In the genomic region with DNA sequence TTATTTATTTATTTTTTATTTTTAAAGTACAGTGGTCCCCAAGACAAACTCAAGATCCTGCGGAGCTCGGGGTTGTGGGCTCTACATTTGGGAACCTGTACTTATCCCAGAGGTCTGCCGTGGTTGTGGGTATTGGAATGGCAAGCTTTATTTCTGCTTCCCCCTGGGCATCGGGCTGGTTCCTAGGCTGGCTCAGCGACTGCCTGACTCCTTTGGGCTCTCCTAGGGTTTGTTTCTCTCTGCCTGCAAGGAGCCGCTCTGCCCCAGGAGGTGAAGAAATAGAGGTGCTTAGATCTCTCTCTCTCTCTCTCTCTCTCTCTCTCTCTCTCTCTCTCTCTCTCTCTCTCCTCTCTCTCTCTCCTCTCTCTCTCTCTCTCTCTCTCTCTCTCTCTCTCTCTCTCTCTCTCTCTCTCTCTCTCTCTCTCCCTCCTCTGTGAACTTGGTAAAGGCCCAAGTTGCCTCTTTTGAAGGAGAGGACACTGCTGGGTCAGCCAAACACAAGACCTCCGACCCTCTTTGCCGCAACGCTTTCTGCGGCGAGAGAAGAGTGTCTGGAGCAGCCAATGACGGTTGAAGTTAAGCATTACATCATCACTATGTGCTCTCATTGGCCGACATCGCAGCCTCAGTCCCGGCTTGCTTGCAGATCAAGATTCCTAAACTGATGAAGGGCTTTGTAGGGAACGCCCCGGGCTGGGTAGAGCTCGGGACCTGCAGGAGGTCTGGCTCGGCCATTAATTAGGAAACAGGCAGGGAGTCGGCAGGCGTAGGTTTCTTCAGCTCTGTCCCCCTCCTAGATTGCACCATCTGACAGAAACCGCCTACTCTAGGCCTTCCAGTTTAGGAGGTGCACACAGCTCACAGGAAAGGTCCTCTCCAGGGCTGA, we compare ENCODE assay signal across 8 mouse cellular contexts. TPM values are rescaled to one million over a fixed set of nuclear protein-coding genes. Genes with fewer than 3 reads are reported as not detected.
DNase-seq lines count a peak whose midpoint lies in the region; ATAC-seq lines count a peak whose summit lies in the region.

No protein-coding gene starts in this region.

- 10% methylated on average over 22 of the region's 22 CpGs for WGBS in hindbrain, embryonic 13.5 days
- WGBS in lung, embryonic 16.5 days, result 10% methylated on average over 22 of the region's 22 CpGs

- peak overlapping the region; percentile 48 for H3K4me2 ChIP-seq in hindbrain, embryonic 13.5 days
- peak overlapping the region; percentile 50 for H3K4me2 ChIP-seq in lung, embryonic 16.5 days (ENCODE audit: low read depth, low read length)

- peak overlapping the region; percentile 19; the same call in 1 of the 2 replicates for H3K4me3 ChIP-seq in hindbrain, embryonic 13.5 days
- peak overlapping the region; percentile 20; the same call in 1 of the 2 replicates for H3K4me3 ChIP-seq in lung, embryonic 16.5 days (ENCODE audit: low read length)

- H3K27me3 ChIP-seq in hindbrain, embryonic 13.5 days, result no peaks in the 10 kb centered on the region
- H3K27me3 ChIP-seq in lung, embryonic 16.5 days (ENCODE audit: control insufficient read depth, insufficient read depth, low read depth, low read length), result no peaks in the 10 kb centered on the region

- peaks cover 39% of the 10 kb centered on the region for H3K4me1 ChIP-seq in hindbrain, embryonic 13.5 days (replicated peaks)
- H3K4me1 ChIP-seq in lung, embryonic 16.5 days (replicated peaks; ENCODE audit: control insufficient read depth, insufficient read depth, low read length), result peaks cover 6% of the 10 kb centered on the region; the same call in 1 of the 2 replicates

- H3K9me3 ChIP-seq in hindbrain, embryonic 13.5 days, result no peaks in the 10 kb centered on the region
- H3K9me3 ChIP-seq in lung, embryonic 16.5 days (ENCODE audit: control insufficient read depth, low read length), result no peaks in the 10 kb centered on the region

- peak overlapping the region; percentile 85 for H3K27ac ChIP-seq in hindbrain, embryonic 13.5 days
- no peak overlapping the region for H3K27ac ChIP-seq in lung, embryonic 16.5 days (ENCODE audit: low read length)

- peak; percentile 93 for ATAC-seq in hindbrain, embryonic 13.5 days (ENCODE audit: low FRiP score)
- peak; percentile 91 for ATAC-seq in lung, embryonic 16.5 days (ENCODE audit: low read depth)
- no peak for ATAC-seq in activated CD4-positive, CD25-positive, alpha-beta regulatory T cell, adult 4 months

- DNase-seq in Muller cell, postnatal 12 days (ENCODE audit: inconsistent ontology term), result peak; percentile 83
- peak; percentile 81 to 89 for DNase-seq in cerebellum, postnatal 10 days
- DNase-seq in frontal cortex, postnatal 10 days (ENCODE audit: low spot score in 2 of 2), result peak; percentile 69 to 73
- DNase-seq in layer of hippocampus, adult 9-11 months, result peak; percentile 88
- peak; percentile 11 for DNase-seq in ovary, postnatal 14 days (ENCODE audit: low spot score)

- H3K36me3 ChIP-seq in hindbrain, embryonic 13.5 days, result no peaks in the 10 kb centered on the region
- H3K36me3 ChIP-seq in lung, embryonic 16.5 days (ENCODE audit: control insufficient read depth, insufficient read depth, low read length), result no peaks in the 10 kb centered on the region

- H3K9ac ChIP-seq in hindbrain, embryonic 13.5 days, result peak overlapping the region; percentile 40; the same call in 1 of the 2 replicates
- H3K9ac ChIP-seq in lung, embryonic 16.5 days (ENCODE audit: low read length), result no peak overlapping the region

RNA-seq across cellular contexts. Expression of a gene that starts 42.9 kb away (rescaled TPM):
- 2,269 and 2,272 TPM in 2 replicates for polyA plus RNA-seq in hindbrain, embryonic 13.5 days (2015; fragmentation: Nextera tagmentation; extraction: Ambion mirVana)
- polyA plus RNA-seq in lung, embryonic 16.5 days (2015; fragmentation: Nextera tagmentation; extraction: Ambion mirVana), result 1,745 and 1,859 TPM in 2 replicates
- polyA plus RNA-seq in activated CD4-positive, CD25-positive, alpha-beta regulatory T cell, adult 4 months (2017; shearing (Covaris generic)), result 1,000 to 10,000 TPM; 1,514 to 2,306 TPM

Comparison
In these comparisons a context has a peak if more than half of its experiments do, and no peak if none do; other contexts are left out.
1. DNase-seq: peak in every context shown above with its lines; median percentile 88 in layer of hippocampus, adult 9-11 months; 85 in cerebellum, postnatal 10 days; 83 in Muller cell, postnatal 12 days; 71 in frontal cortex, postnatal 10 days; 11 in ovary, postnatal 14 days.